Mouse (Mus musculus): ENCODE data around the gene Olfr1132. TPM values are rescaled to one million over a fixed set of nuclear protein-coding genes. Genes with fewer than 3 reads are reported as not detected.
"Not testable (repeated sequence)": the region's sequence is repeated elsewhere in the genome, so short reads cannot be mapped to it uniquely, and the experiment has no call there.

Gene Olfr1132
- total RNA-seq (2021) = not detected
- long read RNA-seq, experiment 1 = 0 reads
- long read RNA-seq, experiment 2 = 0 reads

DNA sequence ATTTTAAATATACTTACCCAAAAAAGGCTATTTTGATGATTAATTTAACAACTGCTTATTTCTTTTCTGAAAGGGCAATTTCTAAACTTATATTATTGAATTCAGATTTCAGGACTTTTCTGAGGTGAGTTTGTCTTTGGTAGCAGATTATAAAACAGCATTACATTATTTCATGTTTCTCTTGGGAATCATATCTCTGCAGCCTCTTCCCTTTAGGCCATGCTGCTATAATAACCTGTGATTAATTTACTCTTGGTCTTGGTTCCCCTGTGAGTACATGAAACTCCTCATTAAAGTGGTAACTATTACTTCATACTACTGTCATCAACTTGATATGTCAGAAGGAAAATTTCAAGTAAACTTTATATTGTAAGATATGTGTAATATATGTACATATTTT lies at the start of gene Olfr1132:
Olfr1132 (minus strand) TSS at position 101 of the 400 bp plus-strand sequence.
- DNase-seq = no peak
- intact Hi-C loops (cut with DNase I) = no loop called here

DNA sequence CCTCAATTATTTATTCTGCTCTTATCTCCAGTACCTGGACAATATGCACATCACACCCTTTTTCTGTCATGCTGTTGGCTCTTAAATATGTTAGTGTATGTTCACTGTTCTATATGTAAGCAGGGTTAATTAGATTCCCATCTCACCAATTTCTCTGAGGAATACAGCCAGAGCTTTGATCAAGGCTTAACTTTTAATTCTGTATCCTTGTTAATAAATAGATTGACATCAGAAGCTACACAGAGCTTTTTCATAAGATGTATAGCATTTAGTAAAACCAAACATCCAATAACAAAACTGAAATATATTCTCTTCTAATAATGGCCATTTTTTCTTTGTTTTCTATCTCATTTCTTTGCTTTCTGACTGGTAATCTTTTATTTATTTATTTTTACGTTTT lies 36.2 kb upstream of the Olfr1132 start, which contains the start of gene Olfr1135:
Olfr1135 (minus strand) TSS at position 101 of the 400 bp plus-strand sequence.
- intact Hi-C loops (cut with DNase I) = no loop called here
- DNase-seq = no peak

DNA sequence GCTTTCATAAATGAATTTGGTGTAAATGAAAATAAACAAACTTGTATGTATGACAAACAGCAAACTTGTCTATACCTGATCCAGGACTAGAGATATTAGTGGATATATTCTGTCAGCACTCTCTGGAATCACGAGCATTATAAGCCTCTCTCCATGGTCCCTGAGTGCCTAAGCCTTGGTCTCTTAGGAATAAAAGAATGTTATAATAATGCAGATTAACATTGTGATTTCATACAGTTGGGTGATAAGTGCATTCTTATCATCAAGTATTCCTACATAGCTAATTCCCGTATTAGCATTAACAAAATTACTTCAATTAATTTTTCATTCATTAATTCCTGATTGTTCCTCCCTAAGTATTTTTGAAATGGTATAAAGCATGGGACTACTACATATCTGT lies 21.0 kb upstream of the Olfr1132 start, which contains the start of gene Olfr1134:
Olfr1134 (minus strand) TSS at position 101 of the 400 bp plus-strand sequence.
- DNase-seq = no peak
- intact Hi-C loops (cut with DNase I) = no loop called here

DNA sequence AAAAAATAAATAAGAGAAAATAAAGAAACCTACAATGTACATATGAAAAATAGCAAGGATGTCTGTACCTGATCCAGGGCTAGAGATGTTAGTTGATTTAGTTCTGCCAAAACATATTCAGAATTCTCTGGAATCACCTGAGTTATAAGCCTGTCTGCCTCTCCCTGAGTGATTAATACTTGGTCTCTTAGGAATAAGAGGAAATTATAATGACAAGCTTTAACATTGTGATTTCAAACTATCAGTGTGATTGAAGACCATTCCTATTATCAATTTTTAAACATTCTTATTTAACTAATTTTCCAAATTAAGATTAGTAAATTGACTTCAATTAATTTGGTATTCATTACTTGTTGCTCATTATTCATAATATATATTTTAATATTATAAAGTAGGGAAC lies 9.9 kb upstream of the Olfr1132 start, which contains the start of gene Olfr1133:
Olfr1133 (minus strand) TSS at position 101 of the 400 bp plus-strand sequence.
- intact Hi-C loops (cut with DNase I) = no loop called here
- no peak for DNase-seq

DNA sequence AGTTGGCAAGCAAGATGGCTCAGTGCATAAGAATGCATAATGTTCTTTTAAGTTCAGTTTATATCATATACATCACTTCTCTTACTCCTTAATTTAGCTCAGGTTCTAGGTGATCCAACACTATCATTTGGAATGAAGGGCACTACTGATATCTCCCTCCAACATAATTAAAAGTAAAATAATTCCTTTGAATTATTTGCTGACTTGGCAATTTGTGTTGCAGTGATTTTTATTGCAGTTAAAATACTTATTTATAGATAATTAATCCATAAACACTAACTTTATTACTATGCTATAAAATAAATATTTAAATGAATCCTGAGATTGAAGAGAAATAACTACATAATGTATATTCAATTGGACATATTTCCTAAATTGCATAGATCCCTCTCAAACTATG lies 5.1 kb upstream of the Olfr1132 start:
- DNase-seq = no peak
- intact Hi-C loops (cut with DNase I) = no loop called here

DNA sequence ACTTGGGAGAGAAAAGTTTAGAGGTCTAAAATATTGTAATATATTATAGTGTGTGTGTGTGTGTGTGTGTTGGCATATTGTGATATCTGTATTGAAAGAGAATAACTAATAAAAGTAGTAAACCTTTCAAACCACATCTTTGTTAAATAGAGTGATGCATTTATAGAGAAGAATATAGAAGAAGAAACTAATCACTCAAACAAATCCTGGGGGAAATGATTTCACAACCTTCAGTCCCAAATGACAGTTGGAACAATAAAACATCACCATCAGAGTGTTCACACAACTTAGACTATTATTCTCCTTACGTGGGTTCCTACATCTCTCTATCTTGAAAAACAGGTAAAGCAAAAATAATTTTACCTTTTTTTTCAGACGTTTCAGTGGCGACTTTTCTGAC lies 10.5 kb downstream of the Olfr1132 start, which contains the start of gene Olfr1131:
Olfr1131 (plus strand) TSS at position 301 of the 400 bp plus-strand sequence.
- DNase-seq = no peak
- intact Hi-C loops (cut with DNase I) = no loop called here

DNA sequence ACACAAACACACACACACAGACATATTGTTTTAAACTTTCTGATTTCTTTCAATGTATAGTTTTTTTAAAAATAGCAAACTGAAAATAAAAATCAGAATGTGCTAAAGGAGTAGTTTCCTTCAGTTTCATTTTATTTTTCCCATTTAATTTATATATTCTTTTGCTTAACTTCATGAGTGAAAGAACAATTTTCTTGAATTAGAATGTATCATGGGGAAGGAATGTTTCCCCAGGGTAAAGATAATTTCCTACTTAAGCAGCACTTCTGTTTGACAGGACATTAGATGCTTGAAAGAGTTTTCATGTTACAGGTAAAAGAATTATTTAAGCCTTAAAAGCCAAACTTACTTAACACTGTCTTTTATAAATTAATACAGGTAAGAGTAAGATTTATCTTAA lies 31.4 kb downstream of the Olfr1132 start, which contains the start of gene Olfr1130:
Olfr1130 (plus strand) TSS at position 301 of the 400 bp plus-strand sequence.
- DNase-seq; intact Hi-C loops (cut with DNase I): not testable (repeated sequence)

Other genes starting within 250 kb of the Olfr1132 start
- not detected for gene Olfr1123, start 220.9 kb downstream of the Olfr1132 start, total RNA-seq (2021)
- not detected for gene Olfr1124, start 207.3 kb downstream of the Olfr1132 start, total RNA-seq (2021)
- not detected for gene Olfr1126, start 183.6 kb downstream of the Olfr1132 start, total RNA-seq (2021)
- not detected for gene Pramel7, start 140.4 kb downstream of the Olfr1132 start, total RNA-seq (2021)
- gene Pramel6, start 131.0 kb downstream of the Olfr1132 start, total RNA-seq (2021) = not detected
- gene Olfr153, start 105.7 kb downstream of the Olfr1132 start, total RNA-seq (2021) = not detected
- not detected for gene Olfr1128, start 92.0 kb downstream of the Olfr1132 start, total RNA-seq (2021)
- not detected for gene Olfr1129, start 63.6 kb downstream of the Olfr1132 start, total RNA-seq (2021)
- not detected for gene Olfr1130, start 31.3 kb downstream of the Olfr1132 start, total RNA-seq (2021)
- gene Olfr1131, start 10.4 kb downstream of the Olfr1132 start, total RNA-seq (2021) = not detected
- gene Olfr1133, start 9.8 kb upstream of the Olfr1132 start, total RNA-seq (2021) = not detected
- not detected for gene Olfr1134, start 20.9 kb upstream of the Olfr1132 start, total RNA-seq (2021)
- gene Olfr1135, start 36.1 kb upstream of the Olfr1132 start, total RNA-seq (2021) = not detected
- gene Olfr1136, start 56.4 kb upstream of the Olfr1132 start, total RNA-seq (2021) = not detected
- gene Olfr1137, start 75.6 kb upstream of the Olfr1132 start, total RNA-seq (2021) = not detected
- not detected for gene Olfr1138, start 102.4 kb upstream of the Olfr1132 start, total RNA-seq (2021)
- gene Olfr1140, start 106.2 kb upstream of the Olfr1132 start, total RNA-seq (2021) = not detected
- gene Olfr1141, start 116.5 kb upstream of the Olfr1132 start, total RNA-seq (2021) = not detected
- not detected for gene Olfr152, start 141.9 kb upstream of the Olfr1132 start, total RNA-seq (2021)
- not detected for gene Olfr1143, start 163.1 kb upstream of the Olfr1132 start, total RNA-seq (2021)
- not detected for gene Olfr1145, start 172.3 kb upstream of the Olfr1132 start, total RNA-seq (2021)
- gene Olfr1148, start 193.0 kb upstream of the Olfr1132 start, total RNA-seq (2021) = not detected
- not detected for gene Olfr1150-ps1, start 206.5 kb upstream of the Olfr1132 start, total RNA-seq (2021)
- not detected for gene Olfr1151, start 218.3 kb upstream of the Olfr1132 start, total RNA-seq (2021)
- gene Olfr1152, start 229.0 kb upstream of the Olfr1132 start, total RNA-seq (2021) = not detected

Measured in heart, postnatal 14 days (tissue).